Mouse (Mus musculus): Measurements from ENCODE around the gene Nkx2-2. TPM values are rescaled to one million over a fixed set of nuclear protein-coding genes. Genes with fewer than 3 reads are reported as not detected.
A peak's percentile ranks its signal among the peaks of the same experiment; 100 is the strongest.

The Nkx2-2 gene
- polyA plus RNA-seq (2014; fragmentation: Nextera tagmentation; extraction: Ambion mirVana) = 7.1 and 7.6 TPM in 2 replicates

- no peaks in the 10 kb centered on the region for H3K36me3 ChIP-seq (ENCODE audit: control insufficient read depth, insufficient read depth, low read length)
- peak within 1 kb of the TSS; percentile 53 for H3K4me2 ChIP-seq (ENCODE audit: low read depth, low read length, severe bottlenecking)
- H3K9ac ChIP-seq (ENCODE audit: low read length) = peak within 1 kb of the TSS; percentile 32; the same call in 1 of the 2 replicates
- WGBS = under 1% methylated on average over 47 of the region's 54 CpGs
- DNase-seq (ENCODE audit: low spot score) (peak; percentile 70), ATAC-seq (replicated peaks; ENCODE audit: low FRiP score) (no peak; the same call in 1 of the 2 replicates)
- peaks cover 93% of the 10 kb centered on the region for H3K27me3 ChIP-seq (ENCODE audit: control insufficient read depth, insufficient read depth, low read length)
- peaks cover 22% of the 10 kb centered on the region for H3K4me1 ChIP-seq (replicated peaks; ENCODE audit: control insufficient read depth, insufficient read depth, low read length)
- H3K9me3 ChIP-seq (ENCODE audit: control insufficient read depth, low read length) = no peaks in the 10 kb centered on the region
- H3K27ac ChIP-seq (ENCODE audit: low read depth, low read length) = no peak within 1 kb of the TSS
- H3K4me3 ChIP-seq (ENCODE audit: low read depth, low read length) = peak within 1 kb of the TSS; percentile 32
These were observed at the start of gene Nkx2-2 for GRCm38 (mm10) chr2:147193271-147194255. Gene Nkx2-2, minus strand, starts transcription at chr2:147194243.

GRCm38 (mm10) chr2:147235707-147236290 lies 41.8 kb upstream of the Nkx2-2 start:
- Histone ChIP-seq H3K4me1 (replicated peaks; ENCODE audit: control insufficient read depth, insufficient read depth, low read length) (no peaks in the 10 kb centered on the region), H3K27ac (ENCODE audit: low read depth, low read length) (no peak overlapping the region), H3K4me2 (ENCODE audit: low read depth, low read length, severe bottlenecking) (0 out of 2 replicates have a peak overlapping the region, but pooled peaks have one; percentile 15), H3K4me3 (ENCODE audit: low read depth, low read length) (no peak overlapping the region), H3K9me3 (ENCODE audit: control insufficient read depth, low read length) (no peaks in the 10 kb centered on the region; the same call in 1 of the 2 replicates), H3K9ac (ENCODE audit: low read length) (no peak overlapping the region), H3K36me3 (ENCODE audit: control insufficient read depth, insufficient read depth, low read length) (no peaks in the 10 kb centered on the region), H3K27me3 (ENCODE audit: control insufficient read depth, insufficient read depth, low read length) (no peaks in the 10 kb centered on the region)
- ATAC-seq (replicated peaks; ENCODE audit: low FRiP score) (no peak), DNase-seq (ENCODE audit: low spot score) (peak; percentile 45)
- WGBS = 66% methylated on average over 25 of the region's 25 CpGs

- no peaks in the 10 kb centered on the region for H3K27me3 ChIP-seq (ENCODE audit: control insufficient read depth, insufficient read depth, low read length)
- H3K9ac ChIP-seq (ENCODE audit: low read length) = no peak overlapping the region
- 88% methylated on average over 5 of the region's 5 CpGs for WGBS
- no peaks in the 10 kb centered on the region; the same call in 1 of the 2 replicates for H3K9me3 ChIP-seq (ENCODE audit: control insufficient read depth, low read length)
- H3K4me1 ChIP-seq (replicated peaks; ENCODE audit: control insufficient read depth, insufficient read depth, low read length) = no peaks in the 10 kb centered on the region
- no peaks in the 10 kb centered on the region for H3K36me3 ChIP-seq (ENCODE audit: control insufficient read depth, insufficient read depth, low read length)
- H3K27ac ChIP-seq (ENCODE audit: low read depth, low read length) = no peak overlapping the region
- H3K4me2 ChIP-seq (ENCODE audit: low read depth, low read length, severe bottlenecking) = no peak overlapping the region
- DNase-seq (ENCODE audit: low spot score) = peak; percentile 33
- no peak overlapping the region for H3K4me3 ChIP-seq (ENCODE audit: low read depth, low read length)
- ATAC-seq (replicated peaks; ENCODE audit: low FRiP score) = no peak
These were observed 37.1 kb upstream of the Nkx2-2 start for GRCm38 (mm10) chr2:147231175-147231574.

GRCm38 (mm10) chr2:147205076-147205615 lies 11.1 kb upstream of the Nkx2-2 start:
- ATAC-seq (replicated peaks; ENCODE audit: low FRiP score) (no peak), DNase-seq (ENCODE audit: low spot score) (no peak)
- H3K27me3 ChIP-seq (ENCODE audit: control insufficient read depth, insufficient read depth, low read length) = no peaks in the 10 kb centered on the region
- no peak overlapping the region for H3K4me2 ChIP-seq (ENCODE audit: low read depth, low read length, severe bottlenecking)
- H3K27ac ChIP-seq (ENCODE audit: low read depth, low read length) = no peak overlapping the region
- H3K4me1 ChIP-seq (replicated peaks; ENCODE audit: control insufficient read depth, insufficient read depth, low read length) = no peaks in the 10 kb centered on the region
- WGBS = 39% methylated on average over 4 of the region's 4 CpGs
- H3K36me3 ChIP-seq (ENCODE audit: control insufficient read depth, insufficient read depth, low read length) = no peaks in the 10 kb centered on the region
- no peaks in the 10 kb centered on the region for H3K9me3 ChIP-seq (ENCODE audit: control insufficient read depth, low read length)
- H3K4me3 ChIP-seq (ENCODE audit: low read depth, low read length) = no peak overlapping the region
- H3K9ac ChIP-seq (ENCODE audit: low read length) = no peak overlapping the region

GRCm38 (mm10) chr2:147194711-147195615 lies 920 bp upstream of the Nkx2-2 start:
- H3K27me3 ChIP-seq (ENCODE audit: control insufficient read depth, insufficient read depth, low read length) = peaks cover 83% of the 10 kb centered on the region
- peak; percentile 32 for ATAC-seq (replicated peaks; ENCODE audit: low FRiP score)
- H3K4me3 ChIP-seq (ENCODE audit: low read depth, low read length) = peak overlapping the region; percentile 32
- no peak overlapping the region for H3K9ac ChIP-seq (ENCODE audit: low read length)
- H3K9me3 ChIP-seq (ENCODE audit: control insufficient read depth, low read length) = no peaks in the 10 kb centered on the region
- H3K4me1 ChIP-seq (replicated peaks; ENCODE audit: control insufficient read depth, insufficient read depth, low read length) = peaks cover 18% of the 10 kb centered on the region
- H3K27ac ChIP-seq (ENCODE audit: low read depth, low read length) = no peak overlapping the region
- peak overlapping the region; percentile 53 for H3K4me2 ChIP-seq (ENCODE audit: low read depth, low read length, severe bottlenecking)
- no peaks in the 10 kb centered on the region for H3K36me3 ChIP-seq (ENCODE audit: control insufficient read depth, insufficient read depth, low read length)
- peak; percentile 67 for DNase-seq (ENCODE audit: low spot score)
- under 1% methylated on average over 69 of the region's 71 CpGs for WGBS

- 2% methylated on average over 13 of the region's 13 CpGs for WGBS
- H3K9ac ChIP-seq (ENCODE audit: low read length) = no peak overlapping the region
- H3K36me3 ChIP-seq (ENCODE audit: control insufficient read depth, insufficient read depth, low read length) = no peaks in the 10 kb centered on the region
- H3K27me3 ChIP-seq (ENCODE audit: control insufficient read depth, insufficient read depth, low read length) = peaks cover 94% of the 10 kb centered on the region
- H3K4me1 ChIP-seq (replicated peaks; ENCODE audit: control insufficient read depth, insufficient read depth, low read length) = peaks cover 23% of the 10 kb centered on the region
- H3K4me3 ChIP-seq (ENCODE audit: low read depth, low read length) = peak overlapping the region; percentile 0; the same call in 1 of the 2 replicates
- H3K9me3 ChIP-seq (ENCODE audit: control insufficient read depth, low read length) = no peaks in the 10 kb centered on the region
- H3K4me2 ChIP-seq (ENCODE audit: low read depth, low read length, severe bottlenecking) = 0 out of 2 replicates have a peak overlapping the region, but pooled peaks have one; percentile 5
- H3K27ac ChIP-seq (ENCODE audit: low read depth, low read length) = no peak overlapping the region
- no peak for ATAC-seq (replicated peaks; ENCODE audit: low FRiP score)
- no peak for DNase-seq (ENCODE audit: low spot score)
These were observed 1.3 kb downstream of the Nkx2-2 start for GRCm38 (mm10) chr2:147192731-147193130.

GRCm38 (mm10) chr2:147190316-147191021 lies 3.6 kb downstream of the Nkx2-2 start:
- Histone ChIP-seq H3K9me3 (ENCODE audit: control insufficient read depth, low read length) (no peaks in the 10 kb centered on the region), H3K4me1 (replicated peaks; ENCODE audit: control insufficient read depth, insufficient read depth, low read length) (peaks cover 27% of the 10 kb centered on the region), H3K27me3 (ENCODE audit: control insufficient read depth, insufficient read depth, low read length) (peaks cover 98% of the 10 kb centered on the region), H3K4me3 (ENCODE audit: low read depth, low read length) (0 out of 2 replicates have a peak overlapping the region, but pooled peaks have one; percentile 4), H3K4me2 (ENCODE audit: low read depth, low read length, severe bottlenecking) (no peak overlapping the region), H3K27ac (ENCODE audit: low read depth, low read length) (no peak overlapping the region), H3K9ac (ENCODE audit: low read length) (no peak overlapping the region), H3K36me3 (ENCODE audit: control insufficient read depth, insufficient read depth, low read length) (no peaks in the 10 kb centered on the region)
- ATAC-seq (replicated peaks; ENCODE audit: low FRiP score) = no peak
- WGBS = 3% methylated on average over 27 of the region's 27 CpGs
- DNase-seq (ENCODE audit: low spot score) = peak; percentile 53

All from forebrain, embryonic 11.5 days (tissue).